ENCODE assay signal across 10 mouse cellular contexts in genomic region chr2:72478921-72479320, GRCm38 (mm10). TPM values are rescaled to one million over a fixed set of nuclear protein-coding genes. Genes with fewer than 3 reads are reported as not detected.
DNase-seq lines count a peak whose midpoint lies in the region; ATAC-seq lines count a peak whose summit lies in the region.
"Had no signal": no experiment of that assay in that cellular context is flagged by ENCODE, and none has a peak within 500 bp of the region (broad histone marks: within the 10 kb centered on the region; RNA-seq: fewer than 3 reads in every experiment).

No protein-coding gene starts in this region.

- H3K4me1 ChIP-seq in embryonic facial prominence, embryonic 13.5 days, result peaks cover 32% of the 10 kb centered on the region
- peaks cover 43% of the 10 kb centered on the region for H3K4me1 ChIP-seq in embryonic facial prominence, embryonic 10.5 days
- H3K4me1 ChIP-seq in lung, embryonic 15.5 days, result peaks cover 33% of the 10 kb centered on the region
- H3K4me1 ChIP-seq in liver, embryonic 15.5 days (replicated peaks), result peaks cover 41% of the 10 kb centered on the region

- H3K36me3 ChIP-seq in embryonic facial prominence, embryonic 13.5 days, result peaks cover 42% of the 10 kb centered on the region
- H3K36me3 ChIP-seq in embryonic facial prominence, embryonic 10.5 days (replicated peaks), result peaks cover 54% of the 10 kb centered on the region
- peaks cover 48% of the 10 kb centered on the region for H3K36me3 ChIP-seq in lung, embryonic 15.5 days
- H3K36me3 ChIP-seq in liver, embryonic 15.5 days (replicated peaks), result peaks cover 52% of the 10 kb centered on the region

- no peak for DNase-seq in embryonic facial prominence, embryonic 10.5 days (ENCODE audit: low spot score)
- no peak for DNase-seq in lung, postnatal 36 days
- DNase-seq in thymus, postnatal 25 days, result peak; percentile 55
- no peak for DNase-seq in layer of hippocampus, adult 18-20 months (ENCODE audit: low spot score in 2 of 2)
- DNase-seq in adrenal gland, postnatal 25 days, result no peak
- DNase-seq: cerebellum, postnatal 25 days; right cerebral cortex, postnatal 14 days had no signal

- 76% methylated on average over 13 of the region's 13 CpGs for WGBS in embryonic facial prominence, embryonic 13.5 days
- WGBS in embryonic facial prominence, embryonic 10.5 days, result 85% methylated on average over 13 of the region's 13 CpGs
- WGBS in lung, embryonic 15.5 days, result 76% methylated on average over 13 of the region's 13 CpGs
- 82% methylated on average over 13 of the region's 13 CpGs for WGBS in liver, embryonic 15.5 days (ENCODE audit: insufficient replicate concordance)

- no peaks in the 10 kb centered on the region for H3K9me3 ChIP-seq in embryonic facial prominence, embryonic 13.5 days
- H3K9me3 ChIP-seq in embryonic facial prominence, embryonic 10.5 days, result no peaks in the 10 kb centered on the region
- no peaks in the 10 kb centered on the region for H3K9me3 ChIP-seq in lung, embryonic 15.5 days
- H3K9me3 ChIP-seq in liver, embryonic 15.5 days (replicated peaks), result no peaks in the 10 kb centered on the region

- peak overlapping the region; percentile 76 for H3K4me2 ChIP-seq in embryonic facial prominence, embryonic 13.5 days
- H3K4me2 ChIP-seq in lung, embryonic 15.5 days, result peak overlapping the region; percentile 70; the same call in 1 of the 2 replicates
- peak overlapping the region; percentile 90 for H3K4me2 ChIP-seq in liver, embryonic 15.5 days

- no peak for ATAC-seq in embryonic facial prominence, embryonic 13.5 days (ENCODE audit: insufficient number of reproducible peaks, insufficient read depth, low FRiP score, low TSS enrichment, low read depth)
- no peak for ATAC-seq in lung, embryonic 15.5 days (ENCODE audit: borderline replicate concordance, extremely low read depth, low FRiP score, low TSS enrichment)
- no peak for ATAC-seq in liver, embryonic 15.5 days (ENCODE audit: insufficient read depth)

- H3K4me3 ChIP-seq in embryonic facial prominence, embryonic 13.5 days, result no peak overlapping the region; the same call in 1 of the 2 replicates
- H3K4me3 ChIP-seq in embryonic facial prominence, embryonic 10.5 days, result no peak overlapping the region; the same call in 1 of the 2 replicates
- no peak overlapping the region for H3K4me3 ChIP-seq in lung, embryonic 15.5 days
- H3K4me3 ChIP-seq in liver, embryonic 15.5 days (replicated peaks), result no peak overlapping the region

- 0 out of 2 replicates have a peak, but pooled peaks cover 2% of the 10 kb centered on the region for H3K27me3 ChIP-seq in embryonic facial prominence, embryonic 13.5 days
- H3K27me3 ChIP-seq in embryonic facial prominence, embryonic 10.5 days (replicated peaks; ENCODE audit: low read depth, poor library complexity, severe bottlenecking), result peaks cover 10% of the 10 kb centered on the region
- H3K27me3 ChIP-seq in lung, embryonic 15.5 days, result no peaks in the 10 kb centered on the region
- no peaks in the 10 kb centered on the region for H3K27me3 ChIP-seq in liver, embryonic 15.5 days

- H3K9ac ChIP-seq in embryonic facial prominence, embryonic 13.5 days, result no peak overlapping the region
- H3K9ac ChIP-seq in lung, embryonic 15.5 days, result no peak overlapping the region
- 0 out of 2 replicates have a peak overlapping the region, but pooled peaks have one; percentile 80 for H3K9ac ChIP-seq in liver, embryonic 15.5 days

- no peak overlapping the region for H3K27ac ChIP-seq in embryonic facial prominence, embryonic 13.5 days
- H3K27ac ChIP-seq in embryonic facial prominence, embryonic 10.5 days (replicated peaks), result no peak overlapping the region
- no peak overlapping the region for H3K27ac ChIP-seq in lung, embryonic 15.5 days
- no peak overlapping the region for H3K27ac ChIP-seq in liver, embryonic 15.5 days (replicated peaks)

RNA-seq across cellular contexts. Expression of gene Cdca7, which starts 3.0 kb away (rescaled TPM):
- 159 and 162 TPM in 2 replicates for polyA plus RNA-seq in embryonic facial prominence, embryonic 13.5 days (2015; fragmentation: Nextera tagmentation; extraction: Ambion mirVana)
- 252 and 257 TPM in 2 replicates for polyA plus RNA-seq in embryonic facial prominence, embryonic 10.5 days (2016; fragmentation: Nextera tagmentation; extraction: Ambion mirVana)
- 149 and 157 TPM in 2 replicates for polyA plus RNA-seq in lung, embryonic 15.5 days (2015; fragmentation: Nextera tagmentation; extraction: Ambion mirVana)
- polyA plus RNA-seq in liver, embryonic 15.5 days (2015; fragmentation: Nextera tagmentation; extraction: Ambion mirVana), result 45.1 and 45.5 TPM in 2 replicates
- 1 to 10 TPM; 4.7 to 5.0 TPM for total RNA-seq in layer of hippocampus, adult 18-20 months (2021)
- 6.9 and 7.5 TPM in 2 replicates for total RNA-seq in adrenal gland, postnatal 25 days (2021)
